Mouse (Mus musculus) thymus, adult 2 months (tissue): ENCODE data around the gene Casq2.

Source experiments
- CTCF ChIP-seq: fragments of 200-500 bp; IDR thresholded peaks from 2 replicates; pipeline ENCODE4 v1.5.1; 2012; ENCODE audit warnings: mild to moderate bottlenecking, control low read depth, low read length, moderate library complexity, borderline replicate concordance; ENCODE audit not compliant: control insufficient read depth, poor library complexity, insufficient read depth; ENCODE audit errors: extremely low read depth
- POLR2A ChIP-seq: fragments of 200-500 bp; IDR thresholded peaks from 2 replicates; pipeline ENCODE4 v1.6.1; 2012; ENCODE audit warnings: mild to moderate bottlenecking, low read length, control low read depth, moderate library complexity; ENCODE audit not compliant: control insufficient read depth, poor library complexity, insufficient read depth; ENCODE audit errors: extremely low read depth

- TF ChIP-seq CTCF, result no peak
- no peak for TF ChIP-seq POLR2A
Observed at GRCm38 (mm10) chr3:102128242-102128641, 42.0 kb downstream of the Casq2 start.
